In genomic region chr3:144721860-144722256, GRCm38 (mm10) we compare ENCODE assay signal across 22 mouse cellular contexts. TPM values are rescaled to one million over a fixed set of nuclear protein-coding genes. Genes with fewer than 3 reads are reported as not detected.
DNase-seq lines count a peak whose midpoint lies in the region; ATAC-seq and TF ChIP-seq lines count a peak whose summit lies in the region.
"Had no signal": no experiment of that assay in that cellular context is flagged by ENCODE, and none has a peak within 500 bp of the region (broad histone marks: within the 10 kb centered on the region; RNA-seq: fewer than 3 reads in every experiment).

No protein-coding gene starts in this region.

- DNase-seq in heart, adult 8-10 months (ENCODE audit: low spot score) = no peak
- DNase-seq in kidney, adult 2 months = no peak
- no peak for DNase-seq in kidney, postnatal 36 days
- no peak for DNase-seq in CH12.LX (ENCODE audit: extremely low read depth)
- DNase-seq in forebrain, postnatal 0 days = no peak
- no peak for DNase-seq in lung, postnatal 10 days
- DNase-seq: adrenal gland, adult 8-10 months; cerebellum, adult 8-10 months; gastrocnemius, postnatal 36 days; kidney, adult 18-20 months; kidney, postnatal 10 days; left cerebral cortex, postnatal 4 days; lung, postnatal 14 days; retina, postnatal 1 day; right cerebral cortex, postnatal 4 days; thymus, postnatal 36 days had no signal

- peaks cover 22% of the 10 kb centered on the region for H3K79me2 ChIP-seq in CH12.LX (replicated peaks; ENCODE audit: control insufficient read depth, extremely low read depth, insufficient read depth, poor library complexity, severe bottlenecking)

- TF ChIP-seq RAD21 in CH12.LX (IDR thresholded peaks at IDR 0.05; ENCODE audit: low read depth, low read length) = no peak

- no peak overlapping the region for H3K9ac ChIP-seq in heart, embryonic 11.5 days (ENCODE audit: low read depth, low read length)
- H3K9ac ChIP-seq in CH12.LX (ENCODE audit: insufficient read depth, low read depth) = no peak overlapping the region
- peak overlapping the region; percentile 50 for H3K9ac ChIP-seq in liver, embryonic 12.5 days
- no peak overlapping the region for H3K9ac ChIP-seq in forebrain, postnatal 0 days
- H3K9ac ChIP-seq: forebrain, embryonic 15.5 days had no signal

- H3K4me3 ChIP-seq in heart, embryonic 11.5 days (ENCODE audit: low read depth, low read length) = no peak overlapping the region
- H3K4me3 ChIP-seq in kidney, adult 2 months (ENCODE audit: insufficient read depth, low read depth, low read length) = no peak overlapping the region
- H3K4me3 ChIP-seq in CH12.LX (replicated peaks in 1 of 3; ENCODE audit: low read depth in 2 of 3, low read length in 2 of 3, poor library complexity in 1 of 3) = no peak overlapping the region
- peak overlapping the region; percentile 94 for H3K4me3 ChIP-seq in liver, embryonic 12.5 days
- no peak overlapping the region for H3K4me3 ChIP-seq in forebrain, postnatal 0 days (ENCODE audit: low read depth, low read length)
- H3K4me3 ChIP-seq: forebrain, embryonic 15.5 days had no signal

- TF ChIP-seq EP300 in CH12.LX (IDR thresholded peaks at IDR 0.05; ENCODE audit: low read length) = no peak

- ATAC-seq in heart, embryonic 11.5 days (replicated peaks; ENCODE audit: insufficient number of reproducible peaks, low FRiP score, low TSS enrichment) = no peak
- no peak for ATAC-seq in liver, embryonic 12.5 days
- no peak for ATAC-seq in forebrain, postnatal 0 days
- ATAC-seq: forebrain, embryonic 15.5 days; midbrain, embryonic 16.5 days; Patski had no signal

- TF ChIP-seq CTCF in kidney, adult 2 months (conservative IDR thresholded peaks at IDR 0.05; ENCODE audit: insufficient read depth, insufficient read length, low read depth, low read length) = no peak
- no peak for TF ChIP-seq CTCF in CH12.LX (conservative IDR thresholded peaks at IDR 0.05 in 1 of 2, IDR thresholded peaks at IDR 0.05 in 1 of 2; ENCODE audit: low read depth in 2 of 2, low read length in 2 of 2)
- TF ChIP-seq CTCF in forebrain, postnatal 0 days (IDR thresholded peaks at IDR 0.05; ENCODE audit: low read depth) = no peak

- H3K27ac ChIP-seq in heart, embryonic 11.5 days (ENCODE audit: low read depth, low read length) = peak overlapping the region; percentile 100
- 0 out of 2 replicates have a peak overlapping the region, but pooled peaks have one; percentile 36 for H3K27ac ChIP-seq in kidney, adult 2 months (ENCODE audit: insufficient read depth, low read depth, low read length)
- H3K27ac ChIP-seq in CH12.LX (ENCODE audit: insufficient read depth, low read depth) = no peak overlapping the region
- peak overlapping the region; percentile 100 for H3K27ac ChIP-seq in liver, embryonic 12.5 days
- no peak overlapping the region for H3K27ac ChIP-seq in forebrain, postnatal 0 days (ENCODE audit: low read depth, low read length)
- H3K27ac ChIP-seq: forebrain, embryonic 15.5 days had no signal

- in situ Hi-C loops in CH12.LX (cut with MboI; ENCODE audit: low pct_ligation_motif_present, low pct_unique_long_range_greater_than_20kb, low sequenced_read_pairs) = no loop called here

- peaks cover 14% of the 10 kb centered on the region for H3K4me1 ChIP-seq in heart, embryonic 11.5 days (ENCODE audit: control insufficient read depth, insufficient read depth, low read length)
- H3K4me1 ChIP-seq in kidney, adult 2 months (ENCODE audit: control insufficient read depth, insufficient read depth, low read length) = peaks cover 15% of the 10 kb centered on the region; the same call in 1 of the 2 replicates
- peaks cover 11 to 35% of the 10 kb centered on the region in 2 experiments for H3K4me1 ChIP-seq in CH12.LX (ENCODE audit: control insufficient read depth in 1 of 2, insufficient read depth in 2 of 2)
- H3K4me1 ChIP-seq in liver, embryonic 12.5 days = peaks cover 42% of the 10 kb centered on the region
- H3K4me1 ChIP-seq in forebrain, postnatal 0 days (ENCODE audit: insufficient read depth) = peaks cover 20% of the 10 kb centered on the region

- H3K27me3 ChIP-seq in heart, embryonic 11.5 days (ENCODE audit: control insufficient read depth, insufficient read depth, low read length) = no peaks in the 10 kb centered on the region
- H3K27me3 ChIP-seq in kidney, adult 2 months (replicated peaks; ENCODE audit: control insufficient read depth, insufficient read depth, low read length) = no peaks in the 10 kb centered on the region
- H3K27me3 ChIP-seq in CH12.LX (replicated peaks) = no peaks in the 10 kb centered on the region
- no peaks in the 10 kb centered on the region for H3K27me3 ChIP-seq in liver, embryonic 12.5 days (replicated peaks)
- no peaks in the 10 kb centered on the region for H3K27me3 ChIP-seq in forebrain, postnatal 0 days (ENCODE audit: insufficient read depth, low read length)
- H3K27me3 ChIP-seq: forebrain, embryonic 15.5 days; Patski had no signal

- dilution Hi-C loops in CH12.LX (cut with MboI; ENCODE audit: extremely low pct_ligation_motif_present, extremely low pct_unique_long_range_greater_than_20kb, low sequenced_read_pairs) = no loop called here

- TF ChIP-seq POLR2A in kidney, adult 2 months (IDR thresholded peaks at IDR 0.05; ENCODE audit: low read depth, low read length) = no peak
- no peak for TF ChIP-seq POLR2A in CH12.LX (IDR thresholded peaks at IDR 0.05; ENCODE audit: low read depth, low read length)

- peak overlapping the region; percentile 22; the same call in 1 of the 2 replicates for H3K4me2 ChIP-seq in heart, embryonic 11.5 days
- H3K4me2 ChIP-seq in CH12.LX (ENCODE audit: insufficient read depth, low read depth, poor library complexity, severe bottlenecking) = peak overlapping the region; percentile 87; the same call in 1 of the 2 replicates
- peak overlapping the region; percentile 87 for H3K4me2 ChIP-seq in liver, embryonic 12.5 days
- no peak overlapping the region for H3K4me2 ChIP-seq in forebrain, postnatal 0 days (ENCODE audit: low read depth)
- H3K4me2 ChIP-seq: forebrain, embryonic 15.5 days had no signal

- H3K36me3 ChIP-seq in heart, embryonic 11.5 days (ENCODE audit: control insufficient read depth, insufficient read depth, low read length) = no peaks in the 10 kb centered on the region
- H3K36me3 ChIP-seq in kidney, adult 2 months (ENCODE audit: control insufficient read depth, insufficient read depth, low read length) = no peaks in the 10 kb centered on the region
- peaks cover 0 to 5% of the 10 kb centered on the region in 2 experiments for H3K36me3 ChIP-seq in CH12.LX (replicated peaks in 1 of 2; ENCODE audit: control insufficient read depth in 1 of 2, insufficient read depth in 1 of 2, low read length in 1 of 2)
- 0 out of 2 replicates have a peak, but pooled peaks cover 3% of the 10 kb centered on the region for H3K36me3 ChIP-seq in liver, embryonic 12.5 days
- H3K36me3 ChIP-seq in forebrain, postnatal 0 days (ENCODE audit: insufficient read depth) = no peaks in the 10 kb centered on the region
- H3K36me3 ChIP-seq: forebrain, embryonic 15.5 days had no signal

- no peaks in the 10 kb centered on the region for H3K9me3 ChIP-seq in heart, embryonic 11.5 days (replicated peaks; ENCODE audit: control insufficient read depth, low read length)
- H3K9me3 ChIP-seq in CH12.LX (replicated peaks; ENCODE audit: low read length) = no peaks in the 10 kb centered on the region
- H3K9me3 ChIP-seq in liver, embryonic 12.5 days (replicated peaks) = no peaks in the 10 kb centered on the region
- no peaks in the 10 kb centered on the region for H3K9me3 ChIP-seq in forebrain, postnatal 0 days (ENCODE audit: low read length)
- H3K9me3 ChIP-seq: forebrain, embryonic 15.5 days had no signal

- 65% methylated on average over 9 of the region's 9 CpGs for WGBS in heart, embryonic 11.5 days (ENCODE audit: insufficient replicate concordance)
- WGBS in kidney, adult 2 months = 78% methylated on average over 9 of the region's 9 CpGs
- 36% methylated on average over 9 of the region's 9 CpGs for WGBS in liver, embryonic 12.5 days (ENCODE audit: insufficient replicate concordance)
- 88% methylated on average over 9 of the region's 9 CpGs for whole genome bisulfite sequencing in forebrain, postnatal 0 days

TF ChIP-seq in CH12.LX, 34 proteins besides CTCF, POLR2A, EP300 and RAD21 (continues in another document):
- TF ChIP-seq MXI1 (IDR thresholded peaks at IDR 0.05; ENCODE audit: low read depth, low read length) (no peak), ZKSCAN1 (IDR thresholded peaks at IDR 0.05; ENCODE audit: borderline replicate concordance, low read depth, low read length) (no peak), ETS1 (conservative IDR thresholded peaks at IDR 0.05; ENCODE audit: low read depth, low read length) (no peak), ZNF384 (IDR thresholded peaks at IDR 0.05; ENCODE audit: low read depth, low read length) (no peak), ZMIZ1 (IDR thresholded peaks at IDR 0.05; ENCODE audit: low read depth, low read length) (no peak), JUN (IDR thresholded peaks at IDR 0.05; ENCODE audit: insufficient read depth, low read depth, low read length) (no peak), TCF12 (IDR thresholded peaks at IDR 0.05; ENCODE audit: low read depth, low read length) (no peak), RCOR1 (conservative IDR thresholded peaks at IDR 0.05; ENCODE audit: low read depth, low read length) (no peak), UBTF (IDR thresholded peaks at IDR 0.05; ENCODE audit: low read depth, low read length) (no peak), MYC (IDR thresholded peaks at IDR 0.05; ENCODE audit: low read depth, low read length) (no peak)

RNA-seq across cellular contexts. Expression of gene Sh3glb1, which starts 1.7 kb away (rescaled TPM):
- 133 and 139 TPM in 2 replicates for polyA plus RNA-seq in heart, embryonic 11.5 days (2014; fragmentation: Nextera tagmentation; extraction: Ambion mirVana)
- total RNA-seq in heart, adult 8-10 months (2022) = 100 to 1,000 TPM; 329 to 372 (median 356) TPM
- 15.9 and 23.8 TPM in 2 replicates for polyA plus RNA-seq in kidney, adult 2 months (2012; rRNA removed)
- total RNA-seq in CH12.LX (2012; rRNA removed) (52.0 and 58.4 TPM in 2 replicates), CH12.LX (2014; rRNA removed) (112 and 115 TPM in 2 replicates)
- 171 and 189 TPM in 2 replicates for polyA plus RNA-seq in CH12.LX (2012; ENCODE audit: insufficient read length, low read depth)
- 88.6 and 88.7 TPM in 2 replicates for polyA plus RNA-seq in liver, embryonic 12.5 days (2016; fragmentation: Nextera tagmentation; extraction: Ambion mirVana)
- 103 and 118 TPM in 2 replicates for total RNA-seq in forebrain, postnatal 0 days (2014; rRNA removed)
- polyA plus RNA-seq in forebrain, postnatal 0 days (2015; fragmentation: Nextera tagmentation; extraction: Ambion mirVana) = 104 and 128 TPM in 2 replicates

RNA-seq across cellular contexts. Expression of gene Clca3a1, which starts 38.9 kb away (rescaled TPM):
- polyA plus RNA-seq in heart, embryonic 11.5 days (2014; fragmentation: Nextera tagmentation; extraction: Ambion mirVana) = 18.8 and 20.5 TPM in 2 replicates
- 1 to 10 TPM in 1 of 4 experiments, under 1 TPM in 3; 0.66 to 1.3 (median 0.76) TPM for total RNA-seq in heart, adult 8-10 months (2022)
- 3.0 and 4.3 TPM in 2 replicates for polyA plus RNA-seq in kidney, adult 2 months (2012; rRNA removed)
- total RNA-seq in CH12.LX (2012; rRNA removed) (not detected in 2 replicates), CH12.LX (2014; rRNA removed) (not detected in 2 replicates)
- 0.27 TPM in 1 of 2 replicates, not detected in the other for polyA plus RNA-seq in CH12.LX (2012; ENCODE audit: insufficient read length, low read depth)
- 3.0 and 3.3 TPM in 2 replicates for polyA plus RNA-seq in liver, embryonic 12.5 days (2016; fragmentation: Nextera tagmentation; extraction: Ambion mirVana)
- 0.92 and 1.2 TPM in 2 replicates for total RNA-seq in forebrain, postnatal 0 days (2014; rRNA removed)
- polyA plus RNA-seq in forebrain, postnatal 0 days (2015; fragmentation: Nextera tagmentation; extraction: Ambion mirVana) = 0.93 and 1.4 TPM in 2 replicates
- polyA plus RNA-seq: hindbrain, embryonic 11.5 days had no signal

Comparison
In these comparisons a context has a peak if more than half of its experiments do, and no peak if none do; other contexts are left out.
1. H3K27ac ChIP-seq: peak in heart, embryonic 11.5 days (single experiment), kidney, adult 2 months (single experiment) and liver, embryonic 12.5 days (single experiment); none in CH12.LX (single experiment) and forebrain, postnatal 0 days (single experiment).